Mouse (Mus musculus) liver, adult 2 months (tissue): Measurements from ENCODE around the gene C1qb. TPM values are rescaled to one million over a fixed set of nuclear protein-coding genes. Genes with fewer than 3 reads are reported as not detected.

ENCODE experiments used
- DNase-seq: peaks from one replicate; pipeline ENCODE4 v3.0.0-alpha.2; 2011; ENCODE audit warnings: low read depth, low spot score; ENCODE audit errors: extremely low read depth
- H3K27ac ChIP-seq: fragments of 200-500 bp; replicated peaks from 2 replicates; pipeline ENCODE4 v1.5.1; 2012; ENCODE audit warnings: low read depth, mild to moderate bottlenecking, control low read depth, inconsistent platforms, low read length; ENCODE audit not compliant: insufficient read depth
- H3K27me3 ChIP-seq: fragments of 200-500 bp; 2 replicates; pipeline ENCODE4 v1.6.1; 2012; ENCODE audit warnings: mild to moderate bottlenecking, moderate library complexity, low read length, inconsistent platforms; ENCODE audit not compliant: control insufficient read depth, insufficient read depth
- H3K36me3 ChIP-seq: fragments of 200-500 bp; 2 replicates; pipeline ENCODE4 v1.6.1; 2012; ENCODE audit warnings: low read length, inconsistent platforms; ENCODE audit not compliant: control insufficient read depth, insufficient read depth
- H3K4me1 ChIP-seq: fragments of 200-500 bp; 2 replicates; pipeline ENCODE4 v1.6.1; 2011; ENCODE audit warnings: low read length; ENCODE audit not compliant: control insufficient read depth, insufficient read depth
- H3K4me3 ChIP-seq: fragments of 200-500 bp; 2 replicates; pipeline ENCODE4 v1.5.1; 2011; ENCODE audit warnings: low read depth, mild to moderate bottlenecking, control low read depth, low read length, moderate library complexity; ENCODE audit not compliant: insufficient read depth
- H3K79me2 ChIP-seq: fragments of 200-500 bp; 2 replicates; pipeline ENCODE4 v1.6.1; 2012; ENCODE audit warnings: inconsistent platforms, mild to moderate bottlenecking, low read length, moderate library complexity; ENCODE audit not compliant: control insufficient read depth, insufficient read depth
- H3K9ac ChIP-seq: fragments of 200-500 bp; 2 replicates; pipeline ENCODE4 v1.6.1; 2012; ENCODE audit warnings: low read depth, mild to moderate bottlenecking, control low read depth, inconsistent platforms, low read length
- CTCF ChIP-seq: fragments of 200-500 bp; IDR thresholded peaks from 2 replicates; pipeline ENCODE4 v1.5.1; 2011; ENCODE audit warnings: low read depth, low read length, control low read depth
- POLR2A ChIP-seq: fragments of 200-500 bp; IDR thresholded peaks from 2 replicates; pipeline ENCODE4 v1.6.1; 2011; ENCODE audit warnings: low read length, control low read depth; ENCODE audit not compliant: insufficient read depth; ENCODE audit errors: extremely low read depth
- WGBS: fragments of 180-500 bp; shearing (Covaris S2); methylation state at CpG from one replicate; pipeline ENCODE4 v1.1.7; 2018; 5-methylcytosine and 5-hydroxymethylcytosine counted together
- polyA plus RNA-seq: library from polyadenylated mRNA; depleted of rRNA; stranded (reverse); fragments of >200 nt; gene quantifications from 2 replicates; pipeline ENCODE4 v1.2.3, GENCODE M21; 2012
- total RNA-seq: library from RNA; depleted of rRNA; stranded (reverse); fragments of >200 nt; gene quantifications from 2 replicates; pipeline ENCODE4 v1.2.3, GENCODE M21; 2014

Gene C1qb
- total and polyA plus RNA-seq, 2 experiments, result 68.4 to 88.8 TPM

DNA sequence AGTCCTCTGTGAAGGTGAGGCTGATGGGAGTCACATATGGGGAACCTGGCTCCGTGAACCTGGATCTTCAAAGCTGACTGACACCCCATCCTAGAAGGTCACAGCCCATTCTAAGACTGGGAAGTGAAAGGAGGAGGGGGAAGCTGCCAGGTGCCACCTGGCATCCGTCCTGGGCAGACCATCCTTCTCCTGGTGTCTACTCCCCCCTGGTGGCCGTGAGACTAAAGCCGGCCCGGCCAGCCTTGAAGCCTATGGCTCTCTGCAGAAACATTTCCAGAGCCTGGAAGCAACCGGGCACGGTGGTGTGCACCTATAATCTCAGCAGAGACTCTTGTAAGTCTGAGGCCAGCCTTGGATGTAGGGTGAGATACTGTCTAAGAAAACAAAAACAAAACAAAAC, 9.0 kb downstream of the C1qb start:
- no peak for DNase-seq
- no peak for TF ChIP-seq POLR2A
- peak; percentile 47 for TF ChIP-seq CTCF
- Histone ChIP-seq H3K4me1 (no peaks in the 10 kb centered on the region), H3K27ac (no peak overlapping the region), H3K4me3 (no peak overlapping the region), H3K27me3 (no peaks in the 10 kb centered on the region), H3K79me2 (no peaks in the 10 kb centered on the region), H3K9ac (no peak overlapping the region), H3K36me3 (no peaks in the 10 kb centered on the region)
- WGBS, result 20% methylated on average over 7 of the region's 7 CpGs

DNA sequence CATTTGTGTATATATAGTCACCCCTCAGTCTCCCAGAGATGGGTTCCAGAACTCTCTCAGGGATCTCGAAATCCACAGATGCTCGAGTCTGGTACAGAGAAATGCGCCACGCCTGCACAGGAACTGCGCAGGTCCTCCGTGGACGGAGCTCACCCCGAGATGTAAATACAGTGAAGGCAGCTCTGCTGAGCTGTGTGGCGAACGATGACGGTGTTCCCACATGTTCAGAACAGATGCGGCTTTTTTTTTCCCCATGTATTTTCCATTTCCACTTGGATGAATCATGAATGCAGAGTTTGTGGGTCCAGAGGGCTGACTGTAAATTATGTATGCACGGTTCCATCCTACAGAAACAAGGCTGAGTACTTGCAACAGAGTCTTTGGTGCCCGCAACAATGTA, 11.0 kb downstream of the C1qb start:
- WGBS, result 88% methylated on average over 14 of the region's 14 CpGs
- H3K9ac ChIP-seq, result no peak overlapping the region
- TF ChIP-seq CTCF, result no peak
- no peak for TF ChIP-seq POLR2A

DNA sequence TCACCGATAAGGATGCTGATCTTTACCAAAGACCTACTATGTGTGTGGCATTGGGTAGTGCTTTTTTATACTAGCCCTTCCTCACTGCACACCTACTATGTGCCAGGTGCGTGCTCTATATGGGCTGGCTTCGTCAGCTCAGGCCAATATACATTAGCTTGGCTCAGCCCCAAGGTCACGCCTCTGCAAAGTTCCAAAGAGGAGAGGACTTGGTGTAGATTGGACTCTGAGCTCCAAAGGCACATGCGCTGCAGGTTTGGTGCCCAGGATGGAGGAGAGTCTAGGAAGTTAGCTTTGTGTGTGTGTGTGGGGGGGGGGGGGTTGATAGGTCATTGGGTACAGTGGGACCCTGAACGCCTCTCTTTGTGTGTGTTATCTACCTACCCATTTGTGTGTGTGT, 17.6 kb downstream of the C1qb start:
- Histone ChIP-seq H3K36me3 (no peaks in the 10 kb centered on the region), H3K4me1 (no peaks in the 10 kb centered on the region), H3K9ac (no peak overlapping the region), H3K27ac (no peak overlapping the region), H3K27me3 (0 out of 2 replicates have a peak, but pooled peaks cover 3% of the 10 kb centered on the region), H3K4me3 (no peak overlapping the region), H3K79me2 (no peaks in the 10 kb centered on the region)
- WGBS, result 45% methylated on average over 6 of the region's 6 CpGs
- DNase-seq, result no peak
- TF ChIP-seq CTCF (no peak), POLR2A (no peak)

More for the DNA sequence above, 11.0 kb downstream of the C1qb start:
- H3K4me1 ChIP-seq, result no peaks in the 10 kb centered on the region
- no peak for DNase-seq
- no peak overlapping the region for H3K4me3 ChIP-seq
- no peaks in the 10 kb centered on the region for H3K79me2 ChIP-seq
- no peaks in the 10 kb centered on the region for H3K36me3 ChIP-seq
- H3K27me3 ChIP-seq, result no peaks in the 10 kb centered on the region
- H3K27ac ChIP-seq, result no peak overlapping the region

DNA sequence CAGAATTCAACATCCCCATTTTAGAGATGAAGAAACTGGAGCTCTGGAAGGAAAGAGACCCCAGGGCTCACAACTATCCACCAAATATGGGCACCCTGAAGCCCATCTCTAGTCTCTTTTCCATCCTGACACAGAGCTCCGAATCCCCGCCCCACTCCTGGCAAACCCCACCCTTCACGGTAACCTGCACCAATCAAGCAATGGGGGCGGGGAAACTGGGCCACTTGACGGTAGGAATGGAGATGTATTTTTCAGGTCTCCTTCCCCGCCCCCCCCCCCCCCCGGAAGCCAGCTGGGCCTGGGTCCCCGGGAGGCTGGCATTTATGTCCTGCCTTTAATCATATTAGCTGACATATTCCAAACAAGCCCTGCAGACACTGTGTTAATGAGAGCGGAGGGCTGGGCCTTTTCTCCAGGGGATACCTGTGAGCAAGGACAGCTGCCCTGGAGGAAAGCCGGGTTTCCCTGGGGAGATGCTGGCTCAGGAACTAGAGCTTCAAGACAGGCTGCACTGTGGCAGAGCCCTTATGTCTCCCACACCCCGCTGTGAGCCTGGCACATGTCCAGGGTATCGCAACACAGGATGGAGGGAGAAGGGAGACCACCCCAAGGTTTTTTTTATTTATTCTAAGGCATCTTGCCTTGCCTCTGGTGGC, 18.2 kb downstream of the C1qb start:
- Histone ChIP-seq H3K4me1 (no peaks in the 10 kb centered on the region), H3K9ac (no peak overlapping the region), H3K27ac (no peak overlapping the region), H3K27me3 (0 out of 2 replicates have a peak, but pooled peaks cover 3% of the 10 kb centered on the region), H3K36me3 (no peaks in the 10 kb centered on the region), H3K4me3 (no peak overlapping the region), H3K79me2 (no peaks in the 10 kb centered on the region)
- 24% methylated on average over 12 of the region's 12 CpGs for WGBS
- TF ChIP-seq POLR2A (no peak), CTCF (no peak)
- no peak for DNase-seq

DNA sequence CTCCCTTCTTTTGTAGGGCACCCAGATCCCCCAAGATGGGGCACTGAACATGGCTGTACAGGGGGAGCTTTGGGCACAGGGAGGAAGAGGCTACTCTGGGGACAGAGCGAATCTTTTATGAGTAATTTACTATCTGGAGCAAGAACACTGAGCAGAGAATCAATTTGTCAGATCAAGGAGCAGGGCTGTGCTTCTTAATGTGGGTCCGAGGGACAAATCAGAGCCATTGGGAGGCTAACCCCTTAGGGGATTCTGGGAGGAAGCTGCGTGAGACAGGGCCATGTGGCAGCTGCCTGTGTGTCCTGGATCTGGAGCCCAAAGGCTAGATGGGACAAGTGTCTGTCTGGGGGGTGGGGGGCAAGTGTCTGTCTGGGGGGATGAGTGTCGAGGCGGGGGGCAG, 20.5 kb downstream of the C1qb start:
- Histone ChIP-seq H3K4me3 (no peak overlapping the region), H3K9ac (no peak overlapping the region), H3K4me1 (no peaks in the 10 kb centered on the region), H3K79me2 (no peaks in the 10 kb centered on the region), H3K27ac (no peak overlapping the region), H3K36me3 (no peaks in the 10 kb centered on the region), H3K27me3 (peaks cover 3% of the 10 kb centered on the region; the same call in 1 of the 2 replicates)
- WGBS, result 83% methylated on average over 5 of the region's 5 CpGs
- DNase-seq, result no peak
- TF ChIP-seq POLR2A, result no peak
- no peak for TF ChIP-seq CTCF

DNA sequence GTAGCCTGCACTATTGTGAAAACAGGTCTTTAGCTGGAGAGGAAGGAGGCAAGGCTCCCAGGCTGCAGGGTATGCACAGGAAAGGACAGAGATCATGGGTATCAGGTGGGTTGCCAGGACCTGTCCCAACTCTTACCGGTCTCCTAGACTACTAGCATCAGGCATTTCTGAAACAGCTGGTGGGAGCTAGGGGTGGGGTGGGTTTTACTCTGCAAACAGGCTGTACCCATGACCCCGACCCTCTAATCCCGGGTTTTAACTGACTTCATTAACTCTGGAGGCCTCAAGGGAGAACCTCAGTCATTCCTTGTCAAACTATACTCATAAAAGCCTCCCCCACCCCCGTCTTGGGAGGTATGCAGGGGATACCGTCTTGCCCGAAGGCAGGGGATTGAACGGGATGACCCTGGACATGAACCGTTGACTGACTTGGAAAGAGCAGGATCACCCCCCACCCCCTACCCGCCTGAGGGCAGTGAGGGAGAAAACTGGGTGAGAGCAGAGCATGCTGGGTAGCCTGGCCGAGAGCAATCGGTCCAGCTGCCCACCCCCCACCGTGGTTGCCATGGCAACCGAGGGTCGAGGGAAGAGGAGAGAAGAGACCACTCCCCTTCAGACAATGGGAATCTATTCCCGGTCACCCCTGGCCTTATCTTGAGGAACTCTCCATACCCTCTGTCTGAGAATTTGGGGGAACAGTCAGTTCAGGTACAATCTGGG, 21.1 kb downstream of the C1qb start:
- Histone ChIP-seq H3K79me2 (no peaks in the 10 kb centered on the region), H3K36me3 (no peaks in the 10 kb centered on the region), H3K9ac (no peak overlapping the region), H3K4me1 (no peaks in the 10 kb centered on the region), H3K4me3 (no peak overlapping the region), H3K27ac (no peak overlapping the region), H3K27me3 (peaks cover 3% of the 10 kb centered on the region; the same call in 1 of the 2 replicates)
- WGBS, result 25% methylated on average over 15 of the region's 15 CpGs
- no peak for DNase-seq
- TF ChIP-seq POLR2A (no peak), CTCF (no peak)
